Mouse (Mus musculus) myocyte (in vitro differentiated cells): ENCODE measurements around the gene Hpcal1. TPM values are rescaled to one million over a fixed set of nuclear protein-coding genes. Genes with fewer than 3 reads are reported as not detected.

ENCODE experiments used
- H3K27me3 ChIP-seq: one replicate; pipeline ENCODE4 v1.6.1; 2011; ENCODE audit not compliant: control insufficient read depth, insufficient read depth, insufficient read length
- H3K36me3 ChIP-seq: one replicate; pipeline ENCODE4 v1.6.1; 2011; ENCODE audit not compliant: control insufficient read depth, insufficient read depth
- H3K4me2 ChIP-seq: one replicate; pipeline ENCODE4 v1.6.1; 2011; ENCODE audit warnings: low read depth, control low read depth
- H3K4me3 ChIP-seq: one replicate; pipeline ENCODE4 v1.5.1; 2011; ENCODE audit warnings: mild to moderate bottlenecking, control low read depth, moderate library complexity
- H3K79me2 ChIP-seq: one replicate; pipeline ENCODE4 v1.6.1; 2011; ENCODE audit not compliant: control insufficient read depth, insufficient read depth
- H3ac ChIP-seq: one replicate; pipeline ENCODE4 v1.6.1; 2011; ENCODE audit not compliant: control insufficient read depth, insufficient read length
- CEBPB ChIP-seq: IDR thresholded peaks from 2 replicates; pipeline ENCODE4 v1.6.1; 2011; ENCODE audit warnings: mild to moderate bottlenecking, moderate library complexity; ENCODE audit not compliant: poor library complexity, insufficient read depth, severe bottlenecking
- E2F4 ChIP-seq: IDR thresholded peaks from one replicate; pipeline ENCODE4 v1.6.1; 2011; ENCODE audit warnings: mild to moderate bottlenecking, control low read depth, moderate library complexity; ENCODE audit not compliant: insufficient read depth
- MAX ChIP-seq: IDR thresholded peaks from one replicate; pipeline ENCODE4 v1.6.1; 2011; ENCODE audit warnings: low read depth, mild to moderate bottlenecking, control low read depth
- MYOD1 ChIP-seq, 3 experiments: IDR thresholded peaks; one replicate each; pipeline ENCODE4 v1.6.1; 2011; ENCODE audit warnings: control low read depth in 2 of 3, low read depth in 2 of 3, mild to moderate bottlenecking in 2 of 3, moderate library complexity in 1 of 3; ENCODE audit not compliant: insufficient read length in 2 of 3, control insufficient read depth in 1 of 3
- MYOG ChIP-seq, 3 experiments: IDR thresholded peaks; one replicate each; pipeline ENCODE4 v1.6.1; 2011; ENCODE audit warnings: control low read depth in 2 of 3, low read depth in 2 of 3, mild to moderate bottlenecking in 2 of 3; ENCODE audit not compliant: insufficient read length in 2 of 3, control insufficient read depth in 1 of 3, insufficient read depth in 1 of 3
- POLR2A ChIP-seq: IDR thresholded peaks from one replicate; pipeline ENCODE4 v1.6.1; 2011; ENCODE audit warnings: low read depth, mild to moderate bottlenecking, control low read depth, moderate library complexity; ENCODE audit not compliant: insufficient read length
- POLR2AphosphoS2 ChIP-seq: IDR thresholded peaks from one replicate; pipeline ENCODE4 v1.6.1; 2011; ENCODE audit warnings: low read depth, control low read depth; ENCODE audit not compliant: insufficient read length
- REST ChIP-seq: IDR thresholded peaks from one replicate; pipeline ENCODE4 v1.6.1; 2011; ENCODE audit warnings: mild to moderate bottlenecking, control low read depth, moderate library complexity; ENCODE audit not compliant: insufficient read depth, insufficient read length
- SRF ChIP-seq: IDR thresholded peaks from one replicate; pipeline ENCODE4 v1.6.1; 2011; ENCODE audit warnings: low read depth; ENCODE audit not compliant: control insufficient read depth, insufficient read length
- TCF12 ChIP-seq: IDR thresholded peaks from one replicate; pipeline ENCODE4 v1.6.1; 2011; ENCODE audit warnings: mild to moderate bottlenecking, control low read depth; ENCODE audit not compliant: poor library complexity, insufficient read depth, severe bottlenecking
- TCF3 ChIP-seq: IDR thresholded peaks from one replicate; pipeline ENCODE4 v1.6.1; 2011; ENCODE audit warnings: low read depth, control low read depth; ENCODE audit not compliant: insufficient read length
- USF1 ChIP-seq: IDR thresholded peaks from one replicate; pipeline ENCODE4 v1.6.1; 2011; ENCODE audit warnings: low read depth, mild to moderate bottlenecking, control low read depth, moderate library complexity
- polyA plus RNA-seq: library from polyadenylated mRNA; unstranded; fragments of >200 nt; fragmentation: generic; extraction: Trizol; gene quantifications from one replicate; pipeline ENCODE4 v1.2.1, GENCODE M21; 2012; ENCODE audit warnings: missing spikeins

Hpcal1 gene
- polyA plus RNA-seq, 1 experiment, result 89.4 TPM

DNA sequence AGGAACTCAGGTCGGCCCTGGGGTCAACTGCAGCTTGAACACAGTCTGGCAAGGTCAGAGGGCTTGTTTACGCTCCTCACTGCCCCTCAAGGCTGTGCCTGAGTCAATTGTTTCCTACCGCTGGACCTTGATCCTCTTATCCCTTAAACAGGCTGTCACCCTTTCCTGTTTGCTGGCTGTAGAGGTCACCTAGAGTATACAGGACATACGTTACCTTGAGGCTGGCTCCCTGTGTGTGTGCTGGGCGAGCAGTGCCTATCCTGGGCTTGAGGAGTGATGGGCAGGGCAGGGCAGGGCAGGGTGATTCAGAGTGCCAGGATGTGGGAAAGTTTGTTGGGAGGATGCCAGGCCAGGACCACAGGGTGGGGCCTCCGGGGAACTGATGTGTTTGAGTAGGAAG lies 47.8 kb downstream of the Hpcal1 start:
- TF ChIP-seq MYOG (IDR thresholded peaks at IDR 0.05; ENCODE audit: control insufficient read depth in 1 of 3, insufficient read depth in 1 of 3, insufficient read length in 2 of 3, low read depth in 2 of 3), result peak in 1 of 3 experiments; percentile 13
- no peak for TF ChIP-seq TCF3
- no peak for TF ChIP-seq E2F4
- TF ChIP-seq USF1, result no peak
- no peak for TF ChIP-seq MAX
- TF ChIP-seq POLR2A, result peak; percentile 18
- no peak for TF ChIP-seq CEBPB
- no peak for TF ChIP-seq TCF12
- no peak for TF ChIP-seq REST
- H3K79me2 ChIP-seq, result peaks cover 95% of the 10 kb centered on the region
- peak overlapping the region; percentile 97 for H3K4me2 ChIP-seq
- H3K27me3 ChIP-seq, result no peaks in the 10 kb centered on the region
- H3ac ChIP-seq, result no peak overlapping the region
- H3K36me3 ChIP-seq, result no peaks in the 10 kb centered on the region
- peak overlapping the region; percentile 4 for H3K4me3 ChIP-seq

DNA sequence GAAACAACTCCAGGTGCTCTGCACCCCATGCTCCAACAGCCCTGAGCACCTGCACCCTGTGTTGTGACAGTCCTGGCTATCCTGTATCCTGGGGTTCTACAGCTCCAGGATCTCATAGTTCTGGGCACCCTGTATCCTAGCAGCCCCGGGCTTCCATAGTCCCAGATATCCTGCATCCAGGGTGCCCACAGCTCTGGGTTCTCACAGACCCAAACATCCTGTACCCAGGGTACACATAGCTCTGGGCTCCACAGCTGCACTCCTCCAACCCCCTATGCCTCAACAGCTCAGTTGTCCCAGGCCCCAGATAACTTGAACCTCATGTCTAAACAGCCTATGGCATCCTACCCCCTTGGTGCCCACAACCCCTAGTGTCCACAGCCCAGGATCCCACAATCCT lies 49.6 kb downstream of the Hpcal1 start:
- H3ac ChIP-seq, result no peak overlapping the region
- TF ChIP-seq REST, result no peak
- TF ChIP-seq E2F4, result no peak
- TF ChIP-seq SRF, result no peak
- no peak for TF ChIP-seq CEBPB
- TF ChIP-seq MYOG (IDR thresholded peaks at IDR 0.05; ENCODE audit: control insufficient read depth in 1 of 3, insufficient read depth in 1 of 3, insufficient read length in 2 of 3, low read depth in 2 of 3), result no peak
- no peak for TF ChIP-seq TCF12
- no peak for TF ChIP-seq USF1
- no peak for TF ChIP-seq TCF3
- TF ChIP-seq POLR2AphosphoS2, result no peak
- no peak for TF ChIP-seq MAX
- no peak for TF ChIP-seq POLR2A
- no peak for TF ChIP-seq MYOD1 (IDR thresholded peaks at IDR 0.05; ENCODE audit: control insufficient read depth in 1 of 3, insufficient read length in 2 of 3, low read depth in 2 of 3)
- H3K36me3 ChIP-seq, result no peaks in the 10 kb centered on the region
- no peaks in the 10 kb centered on the region for H3K27me3 ChIP-seq
- H3K4me2 ChIP-seq, result no peak overlapping the region
- no peak overlapping the region for H3K4me3 ChIP-seq
- peaks cover 95% of the 10 kb centered on the region for H3K79me2 ChIP-seq

DNA sequence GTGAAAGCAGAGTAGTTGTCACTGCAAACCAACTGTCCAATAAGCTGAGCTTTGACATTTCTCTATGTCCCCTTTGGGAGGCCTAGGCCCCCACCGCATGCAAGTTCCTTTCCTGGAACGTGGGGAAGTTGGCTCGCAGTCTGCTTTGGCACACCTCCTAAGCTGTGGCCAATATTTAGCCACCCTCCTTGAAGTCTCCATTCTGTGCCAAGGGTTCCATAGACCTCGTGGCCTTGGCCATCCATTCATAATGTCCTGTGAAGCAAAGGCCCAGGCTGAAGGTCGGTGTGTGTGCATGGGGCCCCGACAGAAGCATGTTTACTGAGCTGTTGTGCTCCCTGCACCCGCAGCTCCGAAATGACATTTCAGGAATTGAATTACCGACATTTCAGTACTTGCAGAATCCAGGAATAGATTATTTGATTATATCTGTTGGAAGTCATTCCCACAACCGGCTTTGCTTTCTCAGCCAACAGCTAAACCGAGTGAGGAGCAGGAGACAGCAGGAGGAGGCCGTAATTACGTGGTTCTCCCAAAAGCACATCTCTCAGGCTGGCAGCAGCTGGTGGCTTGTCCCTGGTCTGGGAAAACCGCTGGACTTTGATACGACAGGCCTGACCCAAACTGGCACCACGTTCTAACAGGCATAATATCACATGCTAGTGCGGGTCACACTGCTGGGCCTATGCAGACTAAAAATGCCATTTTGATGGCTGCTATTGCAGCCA lies 51.1 kb downstream of the Hpcal1 start:
- peaks cover 86% of the 10 kb centered on the region for H3K79me2 ChIP-seq
- peak overlapping the region; percentile 5 for H3K4me2 ChIP-seq
- no peaks in the 10 kb centered on the region for H3K27me3 ChIP-seq
- H3ac ChIP-seq, result no peak overlapping the region
- no peaks in the 10 kb centered on the region for H3K36me3 ChIP-seq
- H3K4me3 ChIP-seq, result no peak overlapping the region
- TF ChIP-seq MYOG (IDR thresholded peaks at IDR 0.05; ENCODE audit: control insufficient read depth in 1 of 3, insufficient read depth in 1 of 3, insufficient read length in 2 of 3, low read depth in 2 of 3) (no peak), POLR2AphosphoS2 (no peak), USF1 (no peak)

DNA sequence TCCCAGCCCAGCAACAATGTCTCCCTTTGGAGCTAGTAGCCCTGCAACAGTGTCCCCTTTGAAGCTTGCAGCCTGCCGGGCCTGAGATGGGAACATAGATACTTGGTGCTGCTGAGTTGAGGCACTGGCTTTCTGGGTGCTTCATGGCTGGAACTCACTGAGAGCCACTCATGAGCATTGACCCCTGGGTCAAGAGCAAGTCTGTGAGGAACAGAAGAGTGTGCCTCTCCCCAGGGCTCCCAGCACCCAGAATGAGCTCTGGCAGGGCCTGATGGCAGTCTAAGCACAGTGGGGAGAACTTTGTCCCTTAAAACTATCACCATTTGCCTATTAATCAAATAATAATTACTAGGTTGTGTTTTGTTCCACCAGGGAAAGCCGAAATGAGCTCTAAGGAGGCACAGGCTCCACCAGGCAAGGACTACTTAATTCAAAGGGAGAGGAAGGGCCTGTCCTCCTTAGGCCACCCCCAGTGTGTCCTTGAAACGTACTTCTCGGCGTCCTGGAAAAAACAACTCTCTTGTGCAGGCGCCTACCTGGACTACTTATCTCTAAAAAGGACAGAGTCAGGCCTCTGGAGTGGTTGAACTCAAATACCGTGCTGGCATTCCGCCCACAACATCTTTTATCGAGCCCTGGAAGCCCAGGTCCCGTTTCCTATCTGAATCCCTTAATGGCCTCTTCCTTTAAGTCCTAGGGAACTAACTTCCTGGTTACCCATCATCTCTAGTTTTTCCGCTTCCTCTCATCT lies 52.1 kb downstream of the Hpcal1 start:
- TF ChIP-seq TCF3, result no peak
- TF ChIP-seq POLR2A, result no peak
- H3K4me3 ChIP-seq, result no peak overlapping the region
- H3ac ChIP-seq, result no peak overlapping the region
- H3K27me3 ChIP-seq, result no peaks in the 10 kb centered on the region
- peaks cover 77% of the 10 kb centered on the region for H3K79me2 ChIP-seq
- H3K36me3 ChIP-seq, result no peaks in the 10 kb centered on the region
- peak overlapping the region; percentile 5 for H3K4me2 ChIP-seq

DNA sequence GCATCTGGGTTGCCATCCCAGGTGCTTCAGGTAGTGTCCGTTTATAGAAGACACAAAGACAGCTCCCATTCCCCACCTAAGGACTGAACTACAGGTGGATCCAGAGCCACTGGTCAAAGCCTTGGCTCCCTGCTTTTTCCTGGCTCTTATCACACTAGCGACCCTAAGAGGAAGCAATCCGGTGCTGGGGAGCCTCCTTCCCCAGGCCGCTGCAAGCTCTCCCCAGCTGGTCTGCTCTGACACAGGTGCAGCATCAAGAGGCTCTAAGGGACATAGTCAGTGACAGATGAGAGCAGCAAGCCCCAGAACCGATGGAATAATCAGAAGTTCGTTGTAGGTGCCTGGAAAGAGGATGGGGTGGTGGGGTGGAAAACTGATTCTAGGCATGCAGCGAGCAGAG lies 54.8 kb downstream of the Hpcal1 start:
- Histone ChIP-seq H3K79me2 (peaks cover 62% of the 10 kb centered on the region), H3K27me3 (no peaks in the 10 kb centered on the region), H3K4me2 (no peak overlapping the region), H3K36me3 (no peaks in the 10 kb centered on the region), H3ac (no peak overlapping the region), H3K4me3 (no peak overlapping the region)
- TF ChIP-seq REST (no peak), CEBPB (no peak), TCF12 (no peak), POLR2AphosphoS2 (no peak), MAX (no peak), POLR2A (no peak), MYOD1 (IDR thresholded peaks at IDR 0.05; ENCODE audit: control insufficient read depth in 1 of 3, insufficient read length in 2 of 3, low read depth in 2 of 3) (no peak), SRF (no peak), USF1 (no peak), TCF3 (no peak), MYOG (IDR thresholded peaks at IDR 0.05; ENCODE audit: control insufficient read depth in 1 of 3, insufficient read depth in 1 of 3, insufficient read length in 2 of 3, low read depth in 2 of 3) (no peak), E2F4 (no peak)
